Mouse (Mus musculus): ENCODE results near the gene Bola2. TPM values are rescaled to one million over a fixed set of nuclear protein-coding genes. Genes with fewer than 3 reads are reported as not detected.

Bola2 gene
- polyA plus RNA-seq, 1 experiment from 2014 or later: 164 TPM

GRCm38 (mm10) chr7:126736122-126736521, 40.9 kb downstream of the Bola2 start:
- Histone ChIP-seq H3K9me3 (replicated peaks; ENCODE audit: control insufficient read depth, low read length) (no peaks in the 10 kb centered on the region), H3K36me3 (ENCODE audit: control insufficient read depth, insufficient read depth, low read length) (no peaks in the 10 kb centered on the region), H3K27ac (ENCODE audit: low read depth, low read length) (no peak overlapping the region), H3K9ac (ENCODE audit: low read length) (no peak overlapping the region), H3K27me3 (replicated peaks; ENCODE audit: control insufficient read depth, insufficient read depth, low read length) (no peaks in the 10 kb centered on the region), H3K4me1 (ENCODE audit: control insufficient read depth, insufficient read depth, low read length) (0 out of 2 replicates have a peak, but pooled peaks cover 4% of the 10 kb centered on the region), H3K4me2 (ENCODE audit: low read length) (no peak overlapping the region), H3K4me3 (ENCODE audit: low read depth, low read length) (no peak overlapping the region)
- no peak for ATAC-seq
- WGBS: 88% methylated on average over 8 of the region's 8 CpGs
- DNase-seq (ENCODE audit: low spot score): no peak

DNA sequence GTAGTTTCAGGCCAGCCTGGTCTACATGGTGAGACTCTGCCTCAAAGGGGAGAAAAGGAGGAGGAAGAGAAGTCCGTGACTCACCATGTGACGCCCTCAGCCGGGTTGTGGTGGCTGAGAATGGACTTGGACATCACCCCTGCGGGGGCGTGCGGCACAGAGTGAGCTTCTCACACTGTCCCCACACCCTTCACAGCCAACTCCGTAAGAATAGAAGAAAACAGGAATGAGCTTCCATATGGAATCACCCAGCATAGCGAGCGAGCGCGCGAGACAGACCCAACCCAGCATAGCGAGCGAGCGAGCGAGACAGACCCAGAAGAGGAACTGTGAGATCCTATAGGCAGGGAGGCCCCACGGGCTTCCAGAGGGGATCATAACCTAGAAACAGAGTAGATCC, 44.4 kb downstream of the Bola2 start:
- Histone ChIP-seq H3K27me3 (replicated peaks; ENCODE audit: control insufficient read depth, insufficient read depth, low read length) (no peaks in the 10 kb centered on the region), H3K36me3 (ENCODE audit: control insufficient read depth, insufficient read depth, low read length) (no peaks in the 10 kb centered on the region), H3K4me3 (ENCODE audit: low read depth, low read length) (no peak overlapping the region), H3K4me2 (ENCODE audit: low read length) (no peak overlapping the region), H3K9ac (ENCODE audit: low read length) (no peak overlapping the region), H3K4me1 (ENCODE audit: control insufficient read depth, insufficient read depth, low read length) (0 out of 2 replicates have a peak, but pooled peaks cover 4% of the 10 kb centered on the region), H3K27ac (ENCODE audit: low read depth, low read length) (no peak overlapping the region), H3K9me3 (replicated peaks; ENCODE audit: control insufficient read depth, low read length) (no peaks in the 10 kb centered on the region)
- no peak for ATAC-seq
- 86% methylated on average over 17 of the region's 17 CpGs for WGBS
- DNase-seq (ENCODE audit: low spot score): no peak

DNA sequence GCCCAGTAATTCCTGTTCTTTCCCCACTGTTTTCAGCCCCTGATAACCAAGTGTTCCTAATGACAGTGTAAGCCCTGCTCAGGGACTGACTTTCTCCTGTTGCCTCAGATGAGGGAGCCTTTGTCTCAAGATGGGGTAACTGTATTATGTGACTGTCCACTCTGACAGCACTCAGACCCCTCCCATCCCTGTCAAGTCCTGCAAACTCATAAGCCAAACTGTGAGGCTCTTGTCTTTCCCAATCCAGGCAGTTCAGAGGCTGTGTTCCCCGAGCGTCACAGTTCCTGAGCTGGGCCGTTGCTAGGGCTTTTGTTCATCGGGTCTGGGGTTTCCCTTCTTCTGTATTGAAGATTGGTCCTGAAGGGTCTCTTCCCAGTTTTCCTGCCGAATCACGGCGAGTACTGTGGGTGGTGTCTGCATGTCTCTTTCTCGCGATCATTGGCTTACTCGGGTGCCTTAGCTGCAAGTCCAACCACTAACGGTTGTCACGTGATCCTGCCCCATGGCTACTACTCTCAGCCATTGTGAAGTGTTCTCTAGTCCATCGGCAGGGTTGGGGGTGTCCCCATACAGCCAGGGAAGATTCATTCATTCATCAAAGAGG, 45.0 kb downstream of the Bola2 start:
- H3K4me3 ChIP-seq (ENCODE audit: low read depth, low read length): no peak overlapping the region
- H3K4me1 ChIP-seq (ENCODE audit: control insufficient read depth, insufficient read depth, low read length): 0 out of 2 replicates have a peak, but pooled peaks cover 4% of the 10 kb centered on the region
- H3K9me3 ChIP-seq (replicated peaks; ENCODE audit: control insufficient read depth, low read length): no peaks in the 10 kb centered on the region
- WGBS: 77% methylated on average over 13 of the region's 13 CpGs
- no peaks in the 10 kb centered on the region for H3K36me3 ChIP-seq (ENCODE audit: control insufficient read depth, insufficient read depth, low read length)
- no peak overlapping the region for H3K9ac ChIP-seq (ENCODE audit: low read length)
- no peak overlapping the region for H3K4me2 ChIP-seq (ENCODE audit: low read length)
- ATAC-seq (no peak), DNase-seq (ENCODE audit: low spot score) (no peak)
- H3K27me3 ChIP-seq (replicated peaks; ENCODE audit: control insufficient read depth, insufficient read depth, low read length): no peaks in the 10 kb centered on the region
- H3K27ac ChIP-seq (ENCODE audit: low read depth, low read length): no peak overlapping the region

DNA sequence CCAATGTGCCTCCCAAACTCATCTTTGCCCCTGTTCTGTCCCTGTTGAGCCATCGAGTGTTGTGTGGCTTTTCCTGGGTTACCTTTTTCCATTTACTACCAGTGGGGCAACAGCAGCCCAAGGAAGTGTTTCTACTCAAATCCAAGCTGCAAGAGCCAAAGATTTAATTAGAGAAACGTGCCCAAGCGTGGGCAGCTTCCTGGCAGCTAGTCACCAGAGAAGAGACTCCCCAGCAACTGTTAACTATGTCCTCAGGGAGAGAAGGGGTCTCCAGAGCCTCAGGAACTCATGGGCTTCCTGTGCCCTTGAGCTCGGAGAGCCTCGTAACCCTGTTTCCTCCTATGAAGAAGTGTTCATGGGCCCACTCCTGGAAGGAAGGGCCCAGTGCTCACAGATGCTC, 45.8 kb downstream of the Bola2 start:
- Histone ChIP-seq H3K27ac (ENCODE audit: low read depth, low read length) (no peak overlapping the region), H3K4me2 (ENCODE audit: low read length) (no peak overlapping the region), H3K4me1 (ENCODE audit: control insufficient read depth, insufficient read depth, low read length) (0 out of 2 replicates have a peak, but pooled peaks cover 4% of the 10 kb centered on the region), H3K9me3 (replicated peaks; ENCODE audit: control insufficient read depth, low read length) (no peaks in the 10 kb centered on the region), H3K36me3 (ENCODE audit: control insufficient read depth, insufficient read depth, low read length) (no peaks in the 10 kb centered on the region), H3K9ac (ENCODE audit: low read length) (no peak overlapping the region), H3K4me3 (ENCODE audit: low read depth, low read length) (no peak overlapping the region), H3K27me3 (replicated peaks; ENCODE audit: control insufficient read depth, insufficient read depth, low read length) (no peaks in the 10 kb centered on the region)
- 82% methylated on average over 5 of the region's 5 CpGs for WGBS
- DNase-seq (ENCODE audit: low spot score) (no peak), ATAC-seq (no peak)

GRCm38 (mm10) chr7:126741452-126741851, 46.3 kb downstream of the Bola2 start:
- Histone ChIP-seq H3K27me3 (replicated peaks; ENCODE audit: control insufficient read depth, insufficient read depth, low read length) (no peaks in the 10 kb centered on the region), H3K9me3 (replicated peaks; ENCODE audit: control insufficient read depth, low read length) (no peaks in the 10 kb centered on the region), H3K4me2 (ENCODE audit: low read length) (no peak overlapping the region), H3K27ac (ENCODE audit: low read depth, low read length) (no peak overlapping the region), H3K9ac (ENCODE audit: low read length) (no peak overlapping the region), H3K36me3 (ENCODE audit: control insufficient read depth, insufficient read depth, low read length) (no peaks in the 10 kb centered on the region), H3K4me3 (ENCODE audit: low read depth, low read length) (no peak overlapping the region), H3K4me1 (ENCODE audit: control insufficient read depth, insufficient read depth, low read length) (0 out of 2 replicates have a peak, but pooled peaks cover 4% of the 10 kb centered on the region)
- 88% methylated on average over 5 of the region's 5 CpGs for WGBS
- DNase-seq (ENCODE audit: low spot score) (no peak), ATAC-seq (no peak)

GRCm38 (mm10) chr7:126741964-126742482, 46.8 kb downstream of the Bola2 start:
- no peak for DNase-seq (ENCODE audit: low spot score)
- no peaks in the 10 kb centered on the region for H3K27me3 ChIP-seq (replicated peaks; ENCODE audit: control insufficient read depth, insufficient read depth, low read length)

GRCm38 (mm10) chr7:126746066-126746465, 50.9 kb downstream of the Bola2 start:
- Histone ChIP-seq H3K4me3 (ENCODE audit: low read depth, low read length) (no peak overlapping the region), H3K27me3 (replicated peaks; ENCODE audit: control insufficient read depth, insufficient read depth, low read length) (no peaks in the 10 kb centered on the region), H3K9me3 (replicated peaks; ENCODE audit: control insufficient read depth, low read length) (no peaks in the 10 kb centered on the region), H3K4me2 (ENCODE audit: low read length) (no peak overlapping the region), H3K4me1 (ENCODE audit: control insufficient read depth, insufficient read depth, low read length) (no peaks in the 10 kb centered on the region), H3K27ac (ENCODE audit: low read depth, low read length) (no peak overlapping the region), H3K36me3 (ENCODE audit: control insufficient read depth, insufficient read depth, low read length) (no peaks in the 10 kb centered on the region), H3K9ac (ENCODE audit: low read length) (no peak overlapping the region)
- ATAC-seq (no peak), DNase-seq (ENCODE audit: low spot score) (no peak)
- 92% methylated on average over 12 of the region's 12 CpGs for WGBS

More at GRCm38 (mm10) chr7:126741964-126742482, 46.8 kb downstream of the Bola2 start:
- ATAC-seq: no peak
- Histone ChIP-seq H3K4me1 (ENCODE audit: control insufficient read depth, insufficient read depth, low read length) (0 out of 2 replicates have a peak, but pooled peaks cover 4% of the 10 kb centered on the region), H3K36me3 (ENCODE audit: control insufficient read depth, insufficient read depth, low read length) (no peaks in the 10 kb centered on the region), H3K9ac (ENCODE audit: low read length) (no peak overlapping the region), H3K9me3 (replicated peaks; ENCODE audit: control insufficient read depth, low read length) (no peaks in the 10 kb centered on the region), H3K4me2 (ENCODE audit: low read length) (no peak overlapping the region), H3K27ac (ENCODE audit: low read depth, low read length) (no peak overlapping the region), H3K4me3 (ENCODE audit: low read depth, low read length) (no peak overlapping the region)
- WGBS: 93% methylated on average over 13 of the region's 13 CpGs

DNA sequence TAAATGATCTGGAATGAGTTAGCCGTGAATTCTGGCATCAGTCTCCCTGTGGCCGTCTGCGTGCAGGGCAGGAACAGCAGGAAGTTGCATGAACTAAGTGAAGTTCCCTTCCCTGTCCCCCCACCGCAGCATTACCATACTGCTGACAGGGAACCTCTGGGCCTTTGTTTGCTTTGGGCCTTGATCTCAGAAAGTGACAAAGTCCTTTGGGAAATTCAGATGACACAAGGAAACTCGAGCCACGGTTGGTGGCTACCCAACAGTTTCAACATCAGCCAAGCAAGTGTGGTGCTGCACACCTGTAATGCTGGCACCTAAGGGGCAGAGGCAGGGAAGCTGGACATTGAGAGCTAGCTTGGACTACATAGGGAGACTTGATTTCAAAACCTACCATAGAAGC, 51.6 kb downstream of the Bola2 start:
- DNase-seq (ENCODE audit: low spot score) (no peak), ATAC-seq (no peak)
- 53% methylated on average over 6 of the region's 6 CpGs for WGBS
- Histone ChIP-seq H3K27ac (ENCODE audit: low read depth, low read length) (no peak overlapping the region), H3K9me3 (replicated peaks; ENCODE audit: control insufficient read depth, low read length) (no peaks in the 10 kb centered on the region), H3K36me3 (ENCODE audit: control insufficient read depth, insufficient read depth, low read length) (no peaks in the 10 kb centered on the region), H3K4me3 (ENCODE audit: low read depth, low read length) (no peak overlapping the region), H3K4me1 (ENCODE audit: control insufficient read depth, insufficient read depth, low read length) (no peaks in the 10 kb centered on the region), H3K4me2 (ENCODE audit: low read length) (no peak overlapping the region), H3K27me3 (replicated peaks; ENCODE audit: control insufficient read depth, insufficient read depth, low read length) (no peaks in the 10 kb centered on the region), H3K9ac (ENCODE audit: low read length) (no peak overlapping the region)

DNA sequence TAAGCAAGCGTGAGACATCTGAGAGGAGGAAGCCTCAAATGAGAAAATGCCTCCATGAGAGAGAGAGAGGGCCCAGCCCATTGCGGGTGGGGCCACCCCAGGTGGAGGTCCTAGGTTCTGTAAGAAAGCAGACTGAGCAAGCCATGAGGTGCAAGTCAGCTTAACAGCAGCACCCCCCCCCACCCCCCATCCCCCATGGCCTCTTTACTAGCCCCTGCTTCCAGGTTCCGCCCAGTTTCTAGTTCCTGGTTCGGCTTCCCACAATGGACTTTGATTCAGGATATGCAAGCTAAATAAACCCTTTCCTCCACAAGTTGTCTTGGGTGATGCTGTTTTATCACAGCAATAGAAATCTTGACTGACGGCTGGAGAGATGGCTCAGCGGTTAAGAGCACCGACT, 53.6 kb downstream of the Bola2 start:
- Histone ChIP-seq H3K4me1 (ENCODE audit: control insufficient read depth, insufficient read depth, low read length) (no peaks in the 10 kb centered on the region), H3K27me3 (replicated peaks; ENCODE audit: control insufficient read depth, insufficient read depth, low read length) (no peaks in the 10 kb centered on the region), H3K36me3 (ENCODE audit: control insufficient read depth, insufficient read depth, low read length) (no peaks in the 10 kb centered on the region), H3K4me3 (ENCODE audit: low read depth, low read length) (no peak overlapping the region), H3K27ac (ENCODE audit: low read depth, low read length) (no peak overlapping the region), H3K9me3 (replicated peaks; ENCODE audit: control insufficient read depth, low read length) (no peaks in the 10 kb centered on the region), H3K9ac (ENCODE audit: low read length) (no peak overlapping the region), H3K4me2 (ENCODE audit: low read length) (no peak overlapping the region)
- DNase-seq (ENCODE audit: low spot score): no peak
- 79% methylated on average over 7 of the region's 7 CpGs for WGBS
- ATAC-seq: no peak
